Mouse (Mus musculus): Measurements from ENCODE around the gene Rpl37a. TPM values are rescaled to one million over a fixed set of nuclear protein-coding genes. Genes with fewer than 3 reads are reported as not detected.

Gene Rpl37a
- total and polyA plus RNA-seq, 3 experiments, result 162 to 1,269 (median 302) TPM

DNA sequence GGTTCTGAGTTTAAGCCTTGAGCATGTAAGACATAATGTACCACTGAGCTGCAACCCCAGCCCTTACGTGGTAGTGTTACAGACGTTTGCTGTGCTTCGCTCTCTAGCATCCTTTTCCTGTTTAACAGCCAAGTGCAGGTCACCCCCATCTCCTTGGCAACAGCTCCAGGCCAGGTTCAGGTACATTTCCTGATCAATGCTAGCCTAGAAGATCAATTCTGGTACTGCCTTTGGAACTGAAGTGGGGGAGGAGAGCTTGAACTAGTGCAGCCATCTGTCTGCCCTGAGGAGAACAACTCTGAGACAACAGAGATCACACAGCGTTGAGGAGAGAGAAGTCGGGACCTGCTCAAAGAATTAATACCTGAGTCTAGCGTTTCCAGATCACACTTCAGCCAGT is 48.7 kb downstream of the Rpl37a start:
- no peak for DNase-seq (ENCODE audit: low spot score)
- peaks cover 2% of the 10 kb centered on the region; the same call in 1 of the 2 replicates for H3K4me1 ChIP-seq (ENCODE audit: insufficient read depth, low read depth, low read length)
- ATAC-seq (ENCODE audit: extremely low read depth, insufficient number of reproducible peaks, low FRiP score, poor library complexity, severe bottlenecking), result no peak
- no peaks in the 10 kb centered on the region for H3K36me3 ChIP-seq (replicated peaks)
- no peaks in the 10 kb centered on the region for H3K9me3 ChIP-seq (replicated peaks)
- no peak overlapping the region for H3K4me3 ChIP-seq (ENCODE audit: low read depth, low read length)
- H3K27me3 ChIP-seq (ENCODE audit: insufficient read depth, low read length), result peaks cover 8% of the 10 kb centered on the region
- TF ChIP-seq GATA1 (IDR thresholded peaks at IDR 0.05; ENCODE audit: borderline replicate concordance, low read length) (no peak), GATA2 (IDR thresholded peaks at IDR 0.05; ENCODE audit: borderline replicate concordance, low read depth, low read length) (no peak), TAL1 (conservative IDR thresholded peaks at IDR 0.05; ENCODE audit: low read depth, low read length) (no peak), CTCF (IDR thresholded peaks at IDR 0.05; ENCODE audit: low read depth, low read length) (no peak), POLR2AphosphoS5 (IDR thresholded peaks at IDR 0.05; ENCODE audit: insufficient replicate concordance, low read depth, low read length) (no peak)

Other genes starting within 250 kb of the Rpl37a start
- not detected in 2 replicates for gene March4, start 174.4 kb upstream of the Rpl37a start, total RNA-seq (2014; fragmentation: Nextera tagmentation)
- 0.05 and 0.06 TPM in 2 replicates for gene March4, start 174.4 kb upstream of the Rpl37a start, total RNA-seq (2017)
- gene March4, start 174.4 kb upstream of the Rpl37a start, polyA plus RNA-seq (2012), result not detected in 2 replicates
- 41.8 and 48.1 TPM in 2 replicates for gene Smarcal1, start 128.0 kb upstream of the Rpl37a start, total RNA-seq (2014; fragmentation: Nextera tagmentation)
- 35.9 and 39.2 TPM in 2 replicates for gene Smarcal1, start 128.0 kb upstream of the Rpl37a start, total RNA-seq (2017)
- 4.4 and 10.6 TPM in 2 replicates for gene Smarcal1, start 128.0 kb upstream of the Rpl37a start, polyA plus RNA-seq (2012)
- not detected in 2 replicates for gene Ankar, start 10.7 kb upstream of the Rpl37a start, total RNA-seq (2014; fragmentation: Nextera tagmentation)
- under 0.01 and 0.05 TPM in 2 replicates for gene Ankar, start 10.7 kb upstream of the Rpl37a start, total RNA-seq (2017)
- not detected in 2 replicates for gene Ankar, start 10.7 kb upstream of the Rpl37a start, polyA plus RNA-seq (2012)
- not detected in 2 replicates for gene Igfbp2, start 113.2 kb downstream of the Rpl37a start, total RNA-seq (2014; fragmentation: Nextera tagmentation)
- gene Igfbp2, start 113.2 kb downstream of the Rpl37a start, total RNA-seq (2017), result 0.29 and 0.55 TPM in 2 replicates
- gene Igfbp2, start 113.2 kb downstream of the Rpl37a start, polyA plus RNA-seq (2012), result not detected in 2 replicates
- not detected in 2 replicates for gene Igfbp5, start 163.6 kb downstream of the Rpl37a start, total RNA-seq (2014; fragmentation: Nextera tagmentation)
- gene Igfbp5, start 163.6 kb downstream of the Rpl37a start, total RNA-seq (2017), result 0.11 and 0.17 TPM in 2 replicates
- 0.01 TPM in 1 of 2 replicates, not detected in the other for gene Igfbp5, start 163.6 kb downstream of the Rpl37a start, polyA plus RNA-seq (2012)